ENCODE assay signal across 8 mouse cellular contexts in the genomic region with DNA sequence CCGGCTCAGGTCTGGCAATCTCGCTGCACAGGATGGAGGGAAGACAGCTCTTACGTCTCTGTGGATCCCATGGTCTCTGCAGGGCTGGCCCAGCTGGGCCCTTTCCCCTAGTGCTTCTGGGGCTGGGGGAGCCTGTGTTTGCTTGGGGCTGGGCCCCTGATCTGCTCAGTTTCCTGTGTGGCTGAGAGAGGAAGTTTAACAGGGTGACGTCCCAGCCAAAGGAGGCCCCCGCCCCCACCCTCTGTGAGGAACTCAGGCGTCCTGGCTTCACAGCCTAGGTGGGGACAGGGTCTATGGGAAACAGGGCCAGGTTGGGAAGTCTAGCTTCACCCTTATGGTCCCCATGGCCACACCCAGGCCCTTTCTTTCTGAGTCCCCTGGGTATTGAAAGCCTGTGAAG. TPM values are rescaled to one million over a fixed set of nuclear protein-coding genes. Genes with fewer than 3 reads are reported as not detected.
DNase-seq lines count a peak whose midpoint lies in the region; ATAC-seq and TF ChIP-seq lines count a peak whose summit lies in the region.

A gene (minus strand): TSS at position 179 of the 400 bp plus-strand sequence.

- no peak within 1 kb of the TSS for H3K4me2 ChIP-seq in limb, embryonic 11.5 days (ENCODE audit: low read depth, severe bottlenecking)
- H3K4me2 ChIP-seq in heart, embryonic 12.5 days, result peak within 1 kb of the TSS; percentile 13; the same call in 1 of the 2 replicates

- H3K9me3 ChIP-seq in limb, embryonic 11.5 days (ENCODE audit: control insufficient read depth, low read length), result no peaks in the 10 kb centered on the region
- no peaks in the 10 kb centered on the region for H3K9me3 ChIP-seq in limb, embryonic 10.5 days (replicated peaks)
- H3K9me3 ChIP-seq in heart, embryonic 12.5 days (replicated peaks), result no peaks in the 10 kb centered on the region

- H3K36me3 ChIP-seq in limb, embryonic 11.5 days (ENCODE audit: control insufficient read depth, insufficient read depth, low read length), result no peaks in the 10 kb centered on the region
- no peaks in the 10 kb centered on the region for H3K36me3 ChIP-seq in limb, embryonic 10.5 days
- H3K36me3 ChIP-seq in heart, embryonic 12.5 days, result no peaks in the 10 kb centered on the region
- no peaks in the 10 kb centered on the region; the same call in 1 of the 2 replicates for H3K36me3 ChIP-seq in thymus, adult 2 months (ENCODE audit: control insufficient read depth, insufficient read depth, low read length)

- no peak within 1 kb of the TSS for H3K4me3 ChIP-seq in limb, embryonic 11.5 days (ENCODE audit: low read depth, low read length)
- no peak within 1 kb of the TSS for H3K4me3 ChIP-seq in limb, embryonic 10.5 days
- H3K4me3 ChIP-seq in heart, embryonic 12.5 days, result no peak within 1 kb of the TSS
- H3K4me3 ChIP-seq in thymus, adult 2 months (ENCODE audit: control insufficient read depth, insufficient read depth, low read length), result peak within 1 kb of the TSS; percentile 53

- DNase-seq in limb, embryonic 11.5 days (ENCODE audit: low spot score), result no peak
- no peak for DNase-seq in limb, embryonic 10.5 days (ENCODE audit: low spot score)
- DNase-seq in lung, postnatal 36 days, result peak; percentile 49
- DNase-seq in thymus, adult 2 months, result peak; percentile 85
- no peak for DNase-seq in right cerebral cortex, postnatal 14 days
- DNase-seq in layer of hippocampus, postnatal 14 days (ENCODE audit: low spot score in 2 of 2), result no peak

- no peaks in the 10 kb centered on the region for H3K27me3 ChIP-seq in limb, embryonic 11.5 days (ENCODE audit: control insufficient read depth, insufficient read depth, low read length)
- H3K27me3 ChIP-seq in limb, embryonic 10.5 days (ENCODE audit: low read depth, poor library complexity, severe bottlenecking), result 0 out of 2 replicates have a peak, but pooled peaks cover 8% of the 10 kb centered on the region
- H3K27me3 ChIP-seq in heart, embryonic 12.5 days (replicated peaks), result peaks cover 15% of the 10 kb centered on the region; the same call in 1 of the 2 replicates
- no peaks in the 10 kb centered on the region for H3K27me3 ChIP-seq in thymus, adult 2 months (ENCODE audit: control insufficient read depth, insufficient read depth, low read length)

- 49% methylated on average over 6 of the region's 6 CpGs for WGBS in limb, embryonic 11.5 days
- WGBS in limb, embryonic 10.5 days, result 52% methylated on average over 6 of the region's 6 CpGs
- 28% methylated on average over 6 of the region's 6 CpGs for WGBS in heart, embryonic 12.5 days
- 5% methylated on average over 6 of the region's 6 CpGs for WGBS in thymus, adult 2 months

- TF ChIP-seq POLR2A in thymus, adult 2 months (IDR thresholded peaks at IDR 0.05; ENCODE audit: control insufficient read depth, extremely low read depth, insufficient read depth, low read length, poor library complexity), result peak; percentile 92

- H3K27ac ChIP-seq in limb, embryonic 11.5 days (replicated peaks; ENCODE audit: low read depth, low read length), result no peak within 1 kb of the TSS
- no peak within 1 kb of the TSS for H3K27ac ChIP-seq in limb, embryonic 10.5 days
- H3K27ac ChIP-seq in heart, embryonic 12.5 days (ENCODE audit: poor library complexity, severe bottlenecking), result no peak within 1 kb of the TSS
- peak within 1 kb of the TSS; percentile 92 for H3K27ac ChIP-seq in thymus, adult 2 months (ENCODE audit: control insufficient read depth, insufficient read depth, low read length)

- peak within 1 kb of the TSS; percentile 12; the same call in 1 of the 2 replicates for H3K9ac ChIP-seq in limb, embryonic 11.5 days (ENCODE audit: low read length)
- no peak within 1 kb of the TSS for H3K9ac ChIP-seq in heart, embryonic 12.5 days

- TF ChIP-seq CTCF in thymus, adult 2 months (IDR thresholded peaks at IDR 0.05; ENCODE audit: borderline replicate concordance, control insufficient read depth, extremely low read depth, insufficient read depth, low read length, poor library complexity), result 0 out of 2 replicates have a peak, but pooled peaks have one; percentile 13

- ATAC-seq in limb, embryonic 11.5 days (ENCODE audit: insufficient number of reproducible peaks, low FRiP score, low TSS enrichment, low read depth), result no peak
- ATAC-seq in heart, embryonic 12.5 days (ENCODE audit: insufficient number of reproducible peaks, low FRiP score), result peak; percentile 56
- no peak for ATAC-seq in erythroblast, adult 5-6 weeks (replicated peaks; ENCODE audit: low FRiP score, poor library complexity, severe bottlenecking)

- no peaks in the 10 kb centered on the region for H3K4me1 ChIP-seq in limb, embryonic 11.5 days (ENCODE audit: control insufficient read depth, insufficient read depth, low read length)
- peaks cover 6% of the 10 kb centered on the region for H3K4me1 ChIP-seq in limb, embryonic 10.5 days
- H3K4me1 ChIP-seq in heart, embryonic 12.5 days (replicated peaks), result peaks cover 6% of the 10 kb centered on the region; the same call in 1 of the 2 replicates
- H3K4me1 ChIP-seq in thymus, adult 2 months (replicated peaks; ENCODE audit: control insufficient read depth, insufficient read depth, low read length), result peaks cover 55% of the 10 kb centered on the region

RNA-seq across cellular contexts. Expression of the gene that starts here (rescaled TPM):
- polyA plus RNA-seq in limb, embryonic 11.5 days (2014; fragmentation: Nextera tagmentation; extraction: Ambion mirVana), result 0.43 and 0.51 TPM in 2 replicates
- polyA plus RNA-seq in limb, embryonic 10.5 days (2016; fragmentation: Nextera tagmentation; extraction: Ambion mirVana), result 0.66 and 0.97 TPM in 2 replicates
- polyA plus RNA-seq in heart, embryonic 12.5 days (2016; fragmentation: Nextera tagmentation; extraction: Ambion mirVana), result 0.66 and 1.4 TPM in 2 replicates
- 176 and 196 TPM in 2 replicates for polyA plus RNA-seq in thymus, adult 2 months (2012; rRNA removed)
- 16.7 and 25.0 TPM in 2 replicates for total RNA-seq in erythroblast, adult 5-6 weeks (2015; ENCODE audit: low replicate concordance)
- total RNA-seq in erythroblast, adult 5-6 weeks (2017; ENCODE audit: low replicate concordance), result 2.4 and 7.2 TPM in 2 replicates
- 1 to 10 TPM; 1.4 to 2.9 TPM for total RNA-seq in layer of hippocampus, postnatal 14 days (2021)

Comparison
In these comparisons a context has a peak if more than half of its experiments do, and no peak if none do; other contexts are left out.
1. RNA of the gene that starts here (polyA plus RNA-seq): 176 to 196 TPM in thymus, adult 2 months; 0.66 to 1.4 TPM in heart, embryonic 12.5 days, 0.66 to 0.97 TPM in limb, embryonic 10.5 days and 0.43 to 0.51 TPM in limb, embryonic 11.5 days; every median in the first group is over 10 times any median in the second.
2. DNase-seq: peak in lung, postnatal 36 days (single experiment) and thymus, adult 2 months (single experiment); none in limb, embryonic 11.5 days (single experiment), limb, embryonic 10.5 days (single experiment), right cerebral cortex, postnatal 14 days (single experiment) and layer of hippocampus, postnatal 14 days (0 of 2).